Mouse (Mus musculus) cerebellum, postnatal 25 days (tissue): ENCODE results near the gene Uhmk1.
"Not testable (repeated sequence)": the region's sequence is repeated elsewhere in the genome, so short reads cannot be mapped to it uniquely, and the experiment has no call there.

Experiments
- DNase-seq, 2 experiments: peaks; one replicate each; pipeline ENCODE4 v3.0.0; 2021; ENCODE audit warnings: mixed read lengths in 2 of 2

Gene Uhmk1

DNA sequence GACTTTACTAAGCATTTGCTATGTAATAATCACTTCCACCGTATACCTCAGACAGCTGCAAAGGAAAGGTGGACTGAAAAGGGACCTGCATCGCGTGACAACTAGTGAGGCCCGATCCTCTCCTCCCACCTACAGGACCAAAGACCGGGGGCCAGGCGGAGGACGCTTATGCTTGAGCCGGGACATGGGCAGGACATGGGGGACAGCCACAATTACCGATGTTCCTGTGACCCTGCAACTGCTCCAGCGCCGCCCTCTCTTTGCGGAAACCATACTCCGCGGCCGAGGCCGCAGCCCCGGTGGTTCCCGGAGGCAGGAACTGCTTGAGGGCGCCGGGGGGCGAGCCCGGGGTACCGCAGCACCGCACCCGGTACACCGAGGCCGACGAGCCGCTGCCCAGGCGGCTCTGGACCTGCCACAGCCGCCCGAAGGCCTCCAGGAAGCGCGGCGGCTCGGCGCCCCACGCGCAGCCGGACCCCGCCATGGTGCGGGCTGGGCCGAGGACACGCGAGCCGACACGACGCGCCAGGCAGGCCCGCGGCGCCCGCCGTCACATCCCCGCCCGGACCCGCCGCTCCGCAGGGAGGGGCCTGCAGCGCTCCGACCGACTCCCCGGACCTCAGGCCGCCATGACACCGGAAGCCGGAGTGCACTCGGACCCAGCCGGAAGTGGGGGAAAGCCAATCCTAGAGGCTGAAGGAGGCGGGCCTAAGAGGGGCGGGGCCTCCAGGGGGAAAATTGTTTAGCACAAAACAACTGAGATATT is at the start of gene Uhmk1:
Uhmk1 (minus strand) TSS at position 641 of the 766 bp plus-strand sequence.
- DNase-seq, result peak; percentile 92 to 94

DNA sequence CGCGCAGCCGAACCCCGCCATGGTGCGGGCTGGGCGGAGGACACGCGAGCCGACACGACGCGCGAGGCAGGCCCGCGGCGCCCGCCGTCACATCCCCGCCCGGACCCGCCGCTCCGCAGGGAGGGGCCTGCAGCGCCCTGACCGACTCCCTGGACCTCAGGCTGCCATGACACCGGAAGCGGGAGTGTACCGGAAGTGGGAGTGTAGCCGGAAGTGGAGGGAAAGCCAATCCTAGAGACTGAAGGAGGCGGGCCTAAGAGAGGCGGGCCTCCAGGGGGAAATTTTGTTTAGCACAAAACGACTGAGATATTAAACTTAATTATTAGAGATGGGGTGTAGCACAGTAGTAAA is 40.3 kb upstream of the Uhmk1 start:
- peak; percentile 88 to 91 for DNase-seq

DNA sequence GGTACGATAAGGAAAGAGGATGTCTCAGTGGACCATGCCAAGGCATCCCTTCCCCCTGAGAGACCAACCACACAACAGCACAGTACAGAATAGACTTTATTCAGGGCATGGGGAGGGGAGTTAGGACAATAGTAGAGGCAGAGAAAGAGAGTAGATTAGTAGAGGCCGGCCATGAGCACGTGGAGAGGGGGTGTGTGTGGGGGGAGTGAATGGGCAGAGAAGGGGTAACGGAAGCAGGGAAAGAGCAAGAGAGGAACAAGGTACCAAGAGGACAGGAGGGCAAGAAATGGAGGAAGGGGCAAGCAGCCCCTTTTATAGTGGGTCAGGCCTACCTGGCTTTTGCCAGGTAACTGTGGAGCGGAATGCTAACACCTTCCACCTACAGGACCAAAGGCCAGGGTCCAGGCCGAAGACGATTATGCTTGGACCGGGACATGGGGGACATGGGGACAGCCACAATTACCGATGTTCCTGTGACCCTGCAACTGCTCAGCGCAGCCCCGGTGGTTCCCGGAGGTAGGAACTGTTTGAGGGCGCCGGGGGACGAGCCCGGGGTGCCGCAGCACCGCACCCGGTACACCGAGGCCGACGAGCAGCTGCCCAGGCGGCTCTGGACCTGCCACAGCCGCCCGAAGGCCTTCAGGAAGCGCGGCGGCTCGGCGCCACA is 39.8 kb upstream of the Uhmk1 start:
- DNase-seq, result no peak

DNA sequence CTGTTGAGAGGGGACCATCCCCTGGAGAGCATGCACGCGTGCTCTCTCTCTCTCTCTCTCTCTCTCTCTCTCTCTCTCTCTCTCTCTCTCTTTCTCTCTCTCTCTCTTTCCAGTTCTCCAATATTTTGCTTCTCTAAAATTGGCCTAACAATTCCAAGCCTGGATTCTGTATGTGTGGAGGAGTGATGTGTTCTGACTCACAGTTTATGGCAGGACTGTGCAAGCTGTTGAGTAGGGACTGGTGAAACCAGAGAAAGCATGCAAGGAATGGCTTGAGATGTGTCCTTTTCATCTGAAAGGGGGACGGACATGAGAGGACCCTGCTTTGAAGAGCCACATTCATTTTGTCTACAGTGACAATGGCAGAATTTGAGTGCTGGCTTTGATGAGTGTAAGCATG is 29.8 kb upstream of the Uhmk1 start:
- DNase-seq, result no peak

DNA sequence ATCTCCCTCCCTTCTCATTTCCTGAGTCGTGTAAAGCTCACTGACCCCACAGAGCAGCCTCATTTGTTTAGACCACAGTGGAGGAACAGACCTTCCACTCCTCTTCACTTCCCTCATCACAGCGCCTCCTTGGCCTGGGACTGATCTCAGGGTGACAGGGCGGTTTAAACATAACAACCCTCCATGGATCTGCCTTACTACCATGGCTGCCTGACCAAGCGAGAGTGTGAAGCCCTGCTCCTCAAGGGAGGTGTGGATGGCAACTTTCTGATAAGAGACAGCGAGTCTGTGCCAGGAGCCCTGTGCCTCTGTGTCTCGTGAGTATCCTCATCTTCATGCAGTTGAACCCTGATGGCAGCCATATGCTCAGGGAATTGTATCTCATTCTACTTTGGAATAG is 17.5 kb upstream of the Uhmk1 start, which contains the start of gene Sh2d1b2:
Sh2d1b2 (plus strand) TSS at position 62 of the 400 bp plus-strand sequence.
- DNase-seq, result not testable (repeated sequence)

DNA sequence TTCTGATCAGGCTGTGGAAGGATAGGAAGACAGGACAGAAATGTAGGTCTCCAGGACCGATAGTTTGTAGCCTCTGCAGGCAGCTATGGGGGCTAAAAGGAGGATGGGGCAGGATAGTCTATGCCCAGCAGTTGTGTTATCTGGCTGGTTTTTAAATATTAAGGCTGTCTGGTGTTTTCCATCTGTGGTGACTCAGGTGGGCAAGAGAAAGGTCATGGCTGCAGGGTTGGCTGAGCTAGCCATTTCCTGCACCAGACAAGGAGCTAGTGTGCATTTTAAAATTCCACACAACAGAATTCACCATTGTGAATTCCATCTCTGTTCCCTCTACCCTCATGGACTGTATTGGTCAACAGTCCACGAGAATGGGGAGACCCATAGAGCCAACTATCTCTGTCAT is 8.1 kb upstream of the Uhmk1 start:
- no peak for DNase-seq

DNA sequence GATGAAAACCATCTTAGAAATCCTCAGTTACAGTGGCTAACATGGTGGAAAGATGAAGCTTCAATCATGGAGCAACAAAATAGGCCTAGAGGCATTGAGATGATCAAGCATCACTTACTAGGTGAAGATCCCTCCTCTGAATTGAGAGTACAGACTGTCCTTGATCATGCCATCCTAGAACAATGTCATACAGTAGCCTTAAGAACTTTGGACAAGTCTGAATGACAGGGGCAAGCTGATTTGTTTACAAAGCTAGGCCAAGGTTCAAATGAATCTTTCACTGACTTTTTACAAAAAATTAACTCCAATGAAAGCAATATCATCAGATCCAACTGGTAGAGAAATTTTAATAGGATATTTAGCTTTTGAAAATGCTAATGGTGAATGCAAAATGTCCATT is 5.2 kb upstream of the Uhmk1 start:
- DNase-seq, result no peak

DNA sequence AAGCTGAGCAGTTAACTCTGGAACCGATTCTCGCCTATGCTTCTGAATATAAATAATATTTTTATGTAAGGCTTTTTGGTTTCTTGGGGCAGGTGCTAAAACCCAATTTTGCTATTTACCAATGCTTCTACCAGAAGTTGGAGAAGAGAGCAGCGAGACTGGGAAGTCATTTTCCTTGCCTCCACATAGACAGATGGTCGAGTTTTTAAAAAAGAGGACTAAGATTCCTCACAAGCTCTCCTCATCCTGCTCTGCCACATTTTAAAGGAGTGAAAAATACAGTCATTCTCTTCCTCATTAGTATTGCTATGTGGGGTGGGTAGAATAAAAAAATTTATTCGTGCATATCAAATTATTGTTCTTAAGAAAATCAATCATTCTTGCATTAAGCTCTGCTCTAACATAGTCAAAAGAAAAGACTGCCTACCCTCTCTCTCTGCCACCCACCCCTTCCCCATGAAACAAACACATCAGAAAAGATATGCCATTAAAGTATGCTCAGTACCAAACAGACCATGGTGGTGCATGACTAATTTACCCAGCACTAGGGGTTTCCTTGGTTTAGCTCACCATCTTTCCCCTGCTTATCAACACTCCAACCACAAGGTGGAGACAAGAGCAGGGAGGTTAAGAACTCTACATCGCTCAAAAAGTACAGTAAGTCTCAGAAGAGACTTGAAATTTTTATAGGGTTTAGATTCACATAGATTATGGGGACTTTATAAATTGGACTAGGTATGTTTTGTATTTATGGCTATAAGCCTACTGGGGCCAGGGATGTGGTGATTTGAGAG is 3.1 kb upstream of the Uhmk1 start:
- DNase-seq, result no peak

DNA sequence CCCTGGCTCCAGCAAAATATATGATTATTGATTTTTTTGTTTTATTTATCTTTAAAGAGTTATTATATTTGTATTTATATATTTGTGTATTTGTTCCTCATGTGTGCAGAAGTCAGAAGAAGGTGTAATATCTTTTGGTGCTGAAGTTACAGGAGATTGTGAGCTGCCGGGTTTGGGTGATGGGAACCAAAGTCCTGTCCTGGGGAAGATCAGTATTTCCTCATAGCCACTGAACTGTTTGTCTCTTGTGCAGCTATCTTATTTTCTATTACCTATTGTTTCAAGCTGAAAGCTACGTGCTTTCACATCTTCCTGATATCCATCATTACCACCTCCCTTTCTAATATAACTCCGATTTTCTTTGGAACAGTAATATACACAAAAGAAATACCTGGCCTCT is 393 bp upstream of the Uhmk1 start:
- no peak for DNase-seq

DNA sequence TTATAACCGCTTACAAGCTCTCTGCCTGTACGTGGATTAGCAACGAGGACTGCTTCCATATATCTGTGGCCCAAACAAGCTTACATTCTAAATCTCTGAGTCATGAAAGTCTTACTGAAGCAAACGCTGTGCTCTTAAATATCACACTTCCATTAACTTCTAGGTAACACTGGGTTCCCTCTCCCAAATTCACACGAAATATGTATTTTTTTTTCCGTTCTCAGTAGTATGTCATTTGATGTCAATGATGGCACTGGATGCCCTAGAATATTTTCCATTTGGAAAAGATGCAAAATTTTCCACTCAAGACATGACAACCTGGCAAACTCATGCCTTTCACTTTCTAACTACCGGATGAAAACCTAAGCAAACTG is 827 bp downstream of the Uhmk1 start:
- DNase-seq, result no peak

DNA sequence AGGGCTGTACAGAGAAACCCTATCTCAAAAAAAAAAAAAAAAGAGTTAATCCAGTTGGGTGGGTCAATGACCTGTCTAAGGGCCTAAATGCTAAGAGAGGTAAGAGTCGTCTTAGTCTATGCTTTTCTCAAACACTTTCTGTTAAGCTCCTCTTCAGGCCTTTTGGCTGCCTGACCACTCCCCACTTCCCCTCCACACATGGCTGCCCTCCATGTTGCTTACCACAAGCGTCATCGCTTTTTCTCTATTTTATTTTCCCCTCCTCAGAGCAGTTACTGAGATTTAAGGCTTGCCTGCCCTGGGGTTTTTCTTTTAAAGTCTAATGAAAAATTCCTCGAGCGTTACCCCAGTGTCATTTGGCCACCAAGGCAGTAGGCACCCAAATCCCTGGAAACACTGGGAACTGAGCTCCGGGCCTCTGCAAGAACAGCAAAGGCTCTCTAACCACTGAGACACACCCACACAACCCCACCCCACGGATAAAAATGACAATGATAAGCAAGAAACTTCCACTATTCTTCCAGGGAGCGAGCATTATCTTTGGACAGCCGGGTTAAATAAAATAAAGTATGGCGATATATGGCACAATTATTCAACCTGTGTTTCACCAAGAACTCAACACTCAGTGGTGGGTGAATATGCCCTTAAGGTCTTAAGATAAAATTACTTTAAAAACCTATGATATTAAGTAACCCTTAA is 1.9 kb downstream of the Uhmk1 start:
- no peak for DNase-seq

DNA sequence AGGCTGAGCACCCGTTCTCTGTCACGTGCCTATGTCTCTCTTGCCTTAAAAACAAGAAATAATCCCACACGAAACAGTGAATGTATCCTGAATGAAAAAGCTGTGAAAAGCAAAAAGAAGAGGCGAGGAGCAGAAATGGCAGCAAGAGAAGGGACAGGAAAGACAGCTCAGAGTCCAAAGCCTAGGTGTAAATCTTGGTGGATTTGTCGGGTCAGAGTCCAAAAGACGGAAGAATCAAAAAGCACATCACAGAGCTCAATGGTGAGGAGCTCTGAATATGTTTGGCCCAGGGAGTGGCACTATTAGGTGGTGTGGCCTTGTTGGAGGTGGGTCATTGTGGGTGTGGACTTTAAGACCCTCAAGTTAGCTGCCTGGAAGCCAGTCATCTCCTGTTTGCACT is 8.8 kb downstream of the Uhmk1 start:
- DNase-seq, result no peak

DNA sequence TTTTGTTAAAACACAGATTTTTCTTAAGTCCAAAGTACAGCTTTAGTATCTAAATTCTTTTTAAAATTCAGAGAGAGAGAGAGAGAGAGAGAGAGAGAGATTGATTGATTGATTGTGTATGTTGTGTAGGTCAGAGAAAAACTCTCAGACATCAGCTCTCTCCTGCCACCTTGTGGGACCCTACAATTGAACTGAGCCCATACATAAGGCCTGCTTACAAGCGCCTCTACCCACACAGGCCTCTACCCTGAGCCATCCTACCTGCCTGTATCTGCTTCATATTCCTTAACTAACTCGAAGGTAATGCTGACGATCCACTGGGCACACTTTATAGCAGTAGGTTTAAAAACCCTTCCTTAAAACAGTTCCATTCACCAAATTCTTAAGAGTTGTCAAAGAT is 14.8 kb downstream of the Uhmk1 start:
- peak in 1 of 2 experiments; percentile 59 for DNase-seq

DNA sequence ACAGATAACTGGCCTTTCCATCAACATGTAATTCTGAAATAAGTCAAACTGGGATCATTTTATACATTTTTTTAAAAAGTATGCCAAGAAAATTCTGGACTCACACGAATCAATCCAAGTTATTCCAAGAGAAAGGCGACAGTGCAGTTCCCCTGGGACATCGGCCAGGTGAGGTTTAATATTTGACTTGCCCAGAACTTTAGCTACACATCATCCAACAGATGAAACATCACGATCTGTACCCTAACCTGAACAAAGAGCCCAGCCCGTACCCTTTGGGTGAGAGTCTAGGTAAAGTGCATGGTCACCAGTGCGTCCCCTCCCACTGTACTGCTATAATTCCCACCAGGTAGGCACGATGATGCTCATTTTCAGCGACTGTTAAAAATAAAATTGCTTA is 19.0 kb downstream of the Uhmk1 start:
- no peak for DNase-seq

DNA sequence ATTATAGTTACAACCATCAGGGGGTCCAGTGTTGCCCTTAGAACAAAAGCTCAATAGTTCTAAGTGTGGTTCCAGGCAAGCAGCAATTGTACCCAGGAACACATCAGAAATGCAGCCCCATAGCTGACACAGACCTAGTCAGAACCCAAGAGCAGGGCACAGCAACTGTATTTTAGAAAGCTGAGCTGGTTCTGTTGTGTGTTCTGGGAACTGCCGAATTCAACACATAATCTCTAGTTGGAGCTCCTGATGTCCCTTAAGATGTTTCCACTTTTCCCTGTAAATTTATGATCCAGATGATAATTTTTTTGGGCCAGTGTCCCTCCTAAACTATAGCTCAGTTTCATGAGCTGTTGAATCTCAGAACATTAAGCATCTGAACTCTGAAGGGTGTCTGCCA is 23.3 kb downstream of the Uhmk1 start:
- no peak for DNase-seq

DNA sequence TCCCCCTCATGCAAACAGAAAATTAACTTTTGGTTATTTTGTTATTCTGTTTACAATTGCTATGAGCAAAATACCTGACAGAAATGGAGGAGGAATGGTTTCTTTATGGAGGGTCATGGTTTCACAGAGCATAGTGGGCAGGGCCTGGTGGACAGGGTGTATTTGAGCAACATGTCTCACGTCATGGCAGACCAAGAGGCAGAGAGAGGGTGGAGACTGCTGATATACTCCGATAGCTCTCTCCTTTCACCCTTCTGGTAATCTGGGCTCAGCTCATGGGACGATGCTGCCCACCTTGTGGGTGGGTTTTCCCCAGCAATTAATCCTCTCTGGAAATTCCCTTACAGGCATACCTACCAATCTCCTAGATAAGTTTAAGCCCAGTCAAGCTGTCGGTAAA is 25.0 kb downstream of the Uhmk1 start:
- no peak for DNase-seq

DNA sequence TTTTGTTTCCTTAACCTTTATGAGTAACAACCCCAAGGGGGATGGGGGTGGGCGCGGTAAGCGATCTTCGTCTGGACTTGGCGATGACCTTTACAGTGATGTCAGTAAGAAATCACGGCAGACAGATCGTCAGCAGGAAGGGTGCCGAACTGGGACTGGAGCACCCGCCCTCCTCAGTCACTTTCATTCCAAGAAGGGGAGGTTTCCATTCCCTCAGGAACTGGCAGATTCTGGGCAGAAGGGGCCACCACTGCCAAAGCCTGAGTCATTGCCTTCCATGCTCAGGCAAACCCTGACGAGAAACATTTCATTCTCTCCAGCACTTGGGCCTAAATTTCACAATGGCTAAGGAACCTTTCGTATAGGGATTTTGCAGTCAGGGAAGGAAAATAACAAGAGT is 26.6 kb downstream of the Uhmk1 start:
- peak in 1 of 2 experiments; percentile 49 for DNase-seq

DNA sequence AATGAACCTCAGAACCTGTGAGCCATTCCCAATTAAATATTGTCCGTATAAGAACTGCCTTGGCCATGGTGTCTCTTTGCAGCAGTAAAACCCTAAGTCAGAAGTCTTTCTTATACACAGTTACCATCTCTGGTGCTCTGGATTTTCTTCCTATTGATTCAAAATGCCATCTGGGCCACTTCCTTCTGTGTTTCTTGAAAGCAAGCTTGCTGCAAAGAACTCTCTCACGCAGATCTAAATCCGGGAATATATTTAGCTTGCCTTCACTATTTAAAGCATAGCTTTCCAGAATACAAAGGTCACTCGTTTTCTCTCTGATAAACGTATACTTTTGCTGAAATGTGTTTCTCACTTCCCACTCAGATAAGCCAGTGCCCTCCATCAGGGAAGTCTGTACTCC is 28.7 kb downstream of the Uhmk1 start:
- DNase-seq, result no peak

DNA sequence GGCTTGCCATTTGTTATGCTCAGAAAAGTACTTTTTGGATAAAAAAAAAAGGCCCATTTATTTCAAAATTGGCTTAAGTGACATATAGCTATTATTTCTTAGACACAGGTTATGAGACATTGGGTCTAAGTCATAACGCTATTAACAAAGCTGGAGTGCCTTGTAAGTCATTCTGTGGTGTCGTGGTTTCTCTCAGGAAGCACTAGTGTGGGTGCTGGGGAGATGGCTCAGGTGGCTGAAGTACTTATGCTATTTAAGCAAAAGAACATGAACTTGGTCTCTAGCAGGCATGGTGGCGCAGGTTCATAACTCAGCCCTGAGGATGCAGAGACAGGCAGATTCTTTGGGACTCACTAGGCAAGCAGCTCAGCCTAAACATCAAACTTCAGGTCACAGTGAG is 30.1 kb downstream of the Uhmk1 start:
- DNase-seq, result no peak

DNA sequence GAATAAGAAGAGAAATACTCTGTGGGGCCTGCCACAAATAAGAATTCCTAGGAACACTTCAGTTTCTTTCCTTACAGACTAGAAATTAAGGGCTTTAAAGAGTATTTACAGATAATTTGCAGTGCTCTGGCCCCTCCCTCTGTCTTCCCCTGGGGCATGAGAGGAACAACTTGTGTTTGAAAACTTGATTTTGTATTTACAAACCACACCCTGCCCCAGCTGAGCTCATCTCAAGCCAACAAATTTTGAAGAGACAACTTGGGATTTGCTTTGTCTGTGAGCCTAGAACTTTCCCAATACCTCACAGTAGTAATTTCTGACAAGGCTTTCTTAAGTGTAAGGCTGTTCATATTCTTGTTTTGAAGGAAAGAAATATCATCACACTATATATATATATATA is 32.5 kb downstream of the Uhmk1 start:
- no peak for DNase-seq

DNA sequence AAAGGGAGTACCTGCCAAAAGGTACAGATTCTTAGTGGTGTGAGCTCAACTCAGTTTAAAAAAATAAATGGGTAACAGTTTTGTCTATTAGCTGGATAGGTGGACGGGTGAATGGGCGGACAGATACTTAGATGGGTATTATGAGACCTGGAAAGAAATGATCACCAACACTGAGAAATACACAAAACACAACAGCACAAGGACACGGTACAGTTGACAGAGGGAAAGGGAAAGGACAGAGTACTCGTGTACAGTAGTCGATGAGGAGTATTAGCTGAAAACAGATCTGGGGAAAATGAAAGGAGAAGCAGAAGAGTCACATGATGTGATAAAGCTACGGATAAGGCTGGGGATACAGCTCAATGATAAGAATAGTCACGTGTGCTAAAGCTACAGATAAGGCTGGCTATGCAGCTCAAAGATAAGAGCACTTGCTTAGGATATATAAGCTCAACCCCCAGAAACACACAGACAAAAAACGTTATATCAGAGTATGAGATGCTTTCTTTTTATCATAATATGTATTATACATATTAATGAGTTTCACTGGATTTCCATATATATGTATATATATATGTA is 38.4 kb downstream of the Uhmk1 start:
- no peak for DNase-seq

DNA sequence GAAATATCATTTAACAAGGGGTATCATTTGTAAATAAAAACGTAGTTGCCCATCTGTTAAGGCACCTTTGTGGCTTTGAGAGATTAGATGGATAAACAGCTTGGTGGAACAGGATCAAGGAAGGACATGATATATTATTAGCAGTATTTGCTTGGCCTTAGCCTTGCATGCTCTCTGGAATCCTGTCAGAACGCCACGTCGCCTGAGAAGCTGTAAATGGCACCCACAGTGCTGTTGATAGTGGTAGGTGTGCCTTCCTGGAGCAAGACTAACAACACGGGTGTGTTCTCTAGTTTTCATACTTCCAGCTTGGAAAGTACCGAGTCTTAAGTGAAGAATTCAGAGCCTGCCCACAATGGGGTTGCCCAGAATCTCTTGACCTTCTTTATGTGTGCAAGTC is 39.3 kb downstream of the Uhmk1 start:
- DNase-seq, result peak; percentile 13 to 18

DNA sequence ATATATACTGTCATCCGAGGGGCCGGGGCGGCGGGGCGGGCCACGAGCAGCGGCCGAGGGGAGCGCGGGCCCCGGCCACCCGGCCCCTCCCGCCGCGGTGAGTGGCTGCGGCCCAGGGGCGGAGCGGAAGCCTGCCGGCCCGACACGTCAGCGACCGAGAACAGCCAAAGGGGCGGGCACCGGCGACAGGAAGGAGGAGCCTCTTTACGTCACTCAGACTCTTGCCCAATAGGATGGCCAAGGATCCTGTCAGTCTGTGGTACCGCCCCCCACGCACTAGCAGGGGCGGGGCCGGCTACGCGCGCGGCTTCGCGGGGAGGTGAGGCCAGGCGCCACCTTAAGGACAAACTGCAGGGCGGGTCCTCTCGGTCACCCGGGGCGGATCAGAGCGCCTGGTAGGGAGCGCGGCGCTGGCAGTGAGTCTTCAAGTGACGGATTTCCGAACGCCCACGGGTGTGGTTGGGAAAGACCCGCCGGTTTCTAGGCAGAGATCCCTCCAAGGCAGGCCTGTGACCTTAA is 40.3 kb downstream of the Uhmk1 start, which contains the start of gene Uap1:
Uap1 (minus strand) TSS at position 144 of the 519 bp plus-strand sequence.
- peak; percentile 97 to 98 for DNase-seq
